Mouse (Mus musculus) heart, adult 11 months (tissue): ENCODE results near the gene Nol9.
A peak's percentile ranks its signal among the peaks of the same experiment; 100 is the strongest.

ENCODE experiments used
- DNase-seq: peaks from one replicate; pipeline ENCODE4 v3.0.0; 2022

Nol9 gene

GRCm38 (mm10) chr4:152067280-152067679, 28.2 kb downstream of the Nol9 start:
- no peak for DNase-seq

DNA sequence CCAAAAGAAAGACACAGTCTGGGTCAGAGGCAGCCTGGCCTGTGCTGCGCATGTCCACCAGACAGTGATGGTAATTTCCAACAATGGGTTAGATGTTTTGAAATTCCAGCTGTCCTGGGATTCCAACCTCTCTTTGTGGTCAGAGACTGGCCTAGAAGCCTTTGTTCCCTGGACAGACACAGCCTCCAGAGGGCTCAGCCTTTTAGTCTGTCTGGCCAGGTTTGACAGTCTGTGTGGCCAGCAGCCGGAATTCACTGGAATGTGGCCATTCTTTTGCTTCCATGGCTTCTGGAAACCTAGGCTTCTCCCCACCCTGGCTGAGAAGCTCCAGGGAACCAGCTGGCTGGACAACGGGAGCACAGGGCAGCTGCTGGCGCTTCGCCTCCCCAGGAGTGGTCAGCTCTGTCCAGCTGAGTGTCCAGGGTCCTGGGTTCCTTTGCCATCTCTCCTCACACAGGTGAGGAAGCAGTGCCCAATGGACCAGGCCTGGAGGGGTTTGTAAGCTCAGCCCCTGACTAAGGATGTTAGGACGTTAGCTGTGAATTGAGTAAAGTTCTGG, 29.1 kb downstream of the Nol9 start:
- DNase-seq: peak; percentile 95

GRCm38 (mm10) chr4:152069245-152069644, 30.1 kb downstream of the Nol9 start:
- no peak for DNase-seq

DNA sequence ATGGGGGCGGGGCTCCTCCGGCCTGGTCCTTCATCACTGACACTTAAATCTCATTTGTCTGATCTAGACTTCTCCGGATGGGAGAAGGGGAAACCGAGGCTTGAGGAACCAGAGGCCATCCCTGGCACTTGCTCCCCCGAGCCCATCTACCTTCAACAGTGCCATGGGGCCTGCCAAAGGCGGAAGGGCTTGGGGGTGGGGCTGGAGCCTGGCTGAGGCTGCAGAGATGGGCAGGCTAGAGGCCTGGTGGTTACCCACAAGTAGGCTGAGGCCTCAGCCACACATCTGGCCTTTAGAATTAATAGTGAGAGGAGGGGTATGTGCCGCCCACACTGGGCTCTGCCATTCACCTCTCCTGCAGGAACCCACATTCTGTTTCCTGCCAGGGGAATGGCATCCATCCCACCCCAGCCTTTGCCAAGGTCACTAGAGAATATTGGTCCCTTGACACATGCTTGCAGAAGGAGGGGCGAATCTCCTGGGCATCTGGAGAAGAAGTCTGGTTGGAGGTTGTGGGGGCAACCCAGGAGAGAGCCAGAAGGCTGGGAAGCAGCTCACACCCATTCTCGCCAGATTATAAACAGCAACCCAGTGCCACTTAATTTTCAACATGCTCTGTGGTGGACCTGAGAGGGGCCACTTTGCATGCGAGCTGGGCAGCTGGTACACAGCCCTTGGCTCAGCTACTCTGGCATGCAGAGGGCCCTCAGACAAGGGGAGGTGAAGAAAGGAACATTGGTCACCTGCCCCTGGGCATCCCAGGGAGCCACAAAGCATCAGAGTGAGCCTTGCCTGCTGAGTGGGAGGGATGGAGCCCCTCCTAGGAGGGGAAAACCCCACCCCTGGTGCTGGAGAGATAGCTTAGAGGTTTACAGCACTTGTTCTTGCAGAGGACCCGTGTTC, 31.6 kb downstream of the Nol9 start:
- peak; percentile 93 for DNase-seq

- peak; percentile 99 for DNase-seq
Observed at GRCm38 (mm10) chr4:152072121-152072601, 33.0 kb downstream of the Nol9 start, which contains the start of gene Plekhg5. Gene Plekhg5, plus strand, starts transcription at chr4:152072498.

DNA sequence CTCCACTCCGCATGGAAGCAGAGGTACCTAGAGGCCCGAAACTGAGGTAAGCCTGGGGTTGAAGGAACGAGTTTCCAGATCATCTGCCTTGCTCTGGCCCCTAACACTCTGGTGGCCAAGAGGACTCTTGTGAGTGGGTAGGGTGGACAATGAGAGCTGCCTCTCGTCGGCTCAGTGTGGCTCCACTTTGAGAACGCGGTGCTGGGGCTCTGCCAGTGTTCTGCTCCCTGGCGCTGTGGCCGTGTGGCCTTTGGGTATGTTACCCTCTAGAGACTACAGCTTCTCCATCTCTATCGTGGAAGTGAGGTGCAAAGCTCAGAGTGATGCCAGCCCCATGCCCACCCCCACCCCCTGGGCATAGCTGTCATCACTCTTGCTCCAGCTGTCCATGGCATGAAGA, 33.5 kb downstream of the Nol9 start:
- DNase-seq: no peak

DNA sequence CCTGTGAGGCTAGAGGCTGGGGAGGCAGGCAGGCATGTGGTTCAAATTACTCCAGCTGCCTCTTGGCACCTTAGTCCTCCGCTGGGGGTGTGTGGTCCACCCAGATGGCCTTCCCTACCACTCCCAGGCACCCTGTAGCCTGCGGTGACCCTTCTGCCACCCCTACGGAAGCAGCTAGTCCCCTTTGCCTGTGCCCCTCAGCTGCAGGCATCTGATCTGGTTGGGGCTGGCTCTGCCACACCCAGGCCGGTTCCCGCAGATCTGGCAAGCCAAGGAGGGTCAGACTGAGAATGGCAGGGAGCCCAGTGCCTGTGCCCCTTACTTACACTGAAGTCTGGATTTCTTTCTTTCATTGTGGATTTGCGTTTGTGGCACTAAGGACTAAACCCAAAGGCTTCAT, 34.6 kb downstream of the Nol9 start:
- peak; percentile 90 for DNase-seq

- peak; percentile 80 for DNase-seq
Observed at GRCm38 (mm10) chr4:152074548-152074947, 35.4 kb downstream of the Nol9 start.

GRCm38 (mm10) chr4:152077191-152077590, 38.1 kb downstream of the Nol9 start:
- DNase-seq: peak; percentile 92

- DNase-seq: peak; percentile 99
Observed at GRCm38 (mm10) chr4:152078105-152078530, 39.0 kb downstream of the Nol9 start.

DNA sequence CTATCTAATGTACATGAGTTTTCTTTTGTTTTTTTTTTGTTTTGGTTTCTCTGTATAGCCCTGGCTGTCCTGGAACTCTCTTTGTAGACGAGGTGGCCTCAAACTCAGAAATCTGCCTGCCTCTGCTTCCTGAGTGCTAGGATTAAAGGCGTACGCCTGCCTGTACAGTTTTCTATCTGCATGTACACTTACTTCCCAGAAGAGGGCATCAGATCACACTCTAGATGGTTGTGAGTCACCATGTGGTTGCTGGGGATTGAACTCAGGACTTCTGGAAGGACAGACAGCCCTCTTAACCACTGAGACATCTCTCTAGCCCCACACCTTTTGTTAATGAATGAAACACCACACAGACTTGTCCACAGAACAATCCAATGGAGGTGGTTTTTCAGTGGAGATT, 40.1 kb downstream of the Nol9 start:
- peak; percentile 44 for DNase-seq

DNA sequence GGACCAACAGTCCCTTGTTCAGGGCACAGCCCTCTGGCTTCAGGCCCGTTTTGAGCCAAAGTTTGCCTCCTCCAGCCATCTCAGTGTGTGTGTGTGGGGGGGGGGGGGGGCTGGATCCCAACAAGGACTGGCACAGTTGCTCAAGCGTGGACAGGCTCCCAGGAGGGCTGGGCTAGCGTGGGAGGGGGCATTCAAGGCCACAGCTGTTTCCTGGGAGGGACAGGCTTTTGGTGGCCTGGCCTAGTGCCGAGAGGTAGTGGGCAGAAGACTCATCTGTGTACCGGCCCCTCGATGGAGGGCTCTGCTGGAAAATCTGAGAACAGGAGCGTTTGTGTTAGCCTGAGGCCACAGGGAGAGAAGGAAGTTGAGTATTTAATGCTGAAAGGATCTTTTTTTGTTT, 40.8 kb downstream of the Nol9 start:
- DNase-seq: peak; percentile 97

DNA sequence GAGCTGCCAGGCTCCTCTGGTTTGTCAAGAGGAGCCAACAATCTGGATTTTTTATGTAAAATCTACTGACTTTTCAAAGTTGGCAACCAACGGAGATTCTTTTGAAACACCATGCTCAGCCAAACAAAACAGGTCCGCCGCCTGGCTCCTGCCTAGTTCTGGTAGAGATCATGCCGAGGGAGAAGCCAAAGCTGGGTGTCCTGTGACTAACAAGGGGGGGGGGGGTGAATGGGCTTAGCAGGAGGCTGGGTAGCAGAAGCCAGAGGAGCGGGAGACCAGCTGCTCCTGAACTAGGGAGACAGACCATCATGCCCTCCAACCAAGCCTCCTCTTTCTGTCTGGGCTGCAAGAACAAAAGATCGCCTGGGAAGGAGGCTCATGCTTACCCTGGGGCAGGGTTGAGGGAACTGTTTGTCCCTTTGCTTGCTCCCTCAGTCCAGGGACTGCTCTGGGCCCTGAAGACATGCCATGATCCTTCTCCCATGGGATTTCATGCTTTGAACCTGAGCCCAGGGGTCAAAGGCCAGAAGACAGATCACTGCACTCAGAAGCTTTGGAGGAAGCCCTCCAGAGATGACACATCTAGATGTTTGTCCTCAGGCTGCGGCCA, 44.6 kb downstream of the Nol9 start:
- DNase-seq: peak; percentile 95

DNA sequence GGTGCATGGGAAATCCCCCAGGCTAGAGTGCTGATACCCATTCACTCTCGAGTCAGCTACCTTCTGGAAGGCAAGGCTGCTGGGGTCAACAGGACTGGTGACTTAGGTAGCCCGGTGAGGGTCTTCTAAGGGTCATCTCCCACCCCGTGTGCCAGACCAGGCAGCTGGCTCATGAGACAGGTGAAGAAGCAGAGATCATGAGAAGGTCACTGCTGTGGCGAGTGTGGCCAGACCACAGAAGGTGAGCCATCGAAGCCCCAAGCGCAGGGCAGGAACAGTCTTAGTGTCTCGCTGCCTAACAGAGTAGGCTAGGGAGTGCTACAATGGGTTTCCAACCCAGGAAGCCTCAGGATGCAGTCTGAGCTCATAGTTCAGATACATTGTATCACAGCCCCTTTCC, 45.5 kb downstream of the Nol9 start:
- DNase-seq: no peak

GRCm38 (mm10) chr4:152086505-152087210, 47.5 kb downstream of the Nol9 start:
- DNase-seq: peak; percentile 97

DNA sequence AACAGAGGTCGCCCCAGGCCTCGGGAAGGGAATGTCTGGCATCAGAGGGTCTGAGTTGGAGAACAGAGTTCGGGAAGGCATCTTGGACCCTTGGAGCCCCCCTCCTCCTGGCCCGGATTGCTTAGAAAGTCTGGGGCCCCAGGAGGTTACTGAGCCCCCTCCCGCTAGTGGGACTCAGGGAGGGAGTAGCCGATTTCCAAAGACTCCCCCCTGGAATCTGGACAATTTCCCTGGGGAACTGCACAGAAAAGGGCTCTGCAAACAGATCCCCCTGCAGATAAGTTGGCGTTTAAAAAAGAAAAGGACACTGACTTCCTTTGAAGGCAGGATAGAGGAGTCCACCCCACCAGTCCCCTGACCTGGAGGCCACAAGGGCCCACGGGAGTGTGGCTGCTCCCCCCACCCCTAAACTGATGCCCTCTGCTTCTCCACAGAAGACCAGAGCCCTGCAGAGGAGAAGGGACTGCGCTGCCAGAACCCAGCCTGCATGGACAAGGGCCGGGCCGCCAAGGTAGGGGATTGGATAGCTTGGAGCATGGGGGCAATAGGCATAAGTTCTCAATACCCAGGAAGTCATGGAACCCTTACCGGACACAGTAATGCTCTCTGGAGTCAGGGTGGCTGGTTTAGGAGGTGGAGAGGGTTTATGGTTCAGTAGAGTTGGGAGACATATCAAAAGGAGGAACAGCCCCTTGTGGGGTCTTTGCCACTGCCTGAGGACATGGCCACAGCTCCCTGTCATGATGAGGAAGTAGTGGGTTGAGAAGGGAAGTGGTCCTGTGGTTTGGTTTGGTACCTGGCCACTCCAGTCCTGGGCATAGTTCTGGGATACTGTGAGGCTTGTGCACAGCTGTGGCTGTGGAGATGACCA, 48.3 kb downstream of the Nol9 start:
- peak; percentile 94 for DNase-seq

DNA sequence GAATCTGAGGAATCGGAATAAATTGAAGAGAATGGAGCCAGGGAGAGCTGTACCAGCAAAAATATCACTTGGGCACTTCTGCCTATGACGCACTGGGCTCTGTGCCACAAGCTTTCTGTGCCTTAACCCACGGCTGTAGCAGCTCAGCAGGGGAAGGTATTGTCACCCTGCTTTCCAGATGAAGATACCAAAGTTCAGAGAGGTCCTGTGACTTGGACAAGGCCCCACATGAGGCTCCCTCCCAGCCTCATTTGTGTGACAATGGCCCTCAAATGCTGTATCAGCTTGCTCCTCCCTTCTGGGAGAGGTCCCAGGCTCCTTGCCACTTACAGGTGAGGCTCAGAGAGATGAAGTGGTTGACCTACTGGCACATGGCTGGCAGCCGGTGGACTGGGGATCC, 49.0 kb downstream of the Nol9 start:
- DNase-seq: peak; percentile 89

GRCm38 (mm10) chr4:152088556-152089120, 49.5 kb downstream of the Nol9 start:
- DNase-seq: peak; percentile 91

- DNase-seq: peak; percentile 94
Observed at GRCm38 (mm10) chr4:152090191-152090590, 51.1 kb downstream of the Nol9 start.

DNA sequence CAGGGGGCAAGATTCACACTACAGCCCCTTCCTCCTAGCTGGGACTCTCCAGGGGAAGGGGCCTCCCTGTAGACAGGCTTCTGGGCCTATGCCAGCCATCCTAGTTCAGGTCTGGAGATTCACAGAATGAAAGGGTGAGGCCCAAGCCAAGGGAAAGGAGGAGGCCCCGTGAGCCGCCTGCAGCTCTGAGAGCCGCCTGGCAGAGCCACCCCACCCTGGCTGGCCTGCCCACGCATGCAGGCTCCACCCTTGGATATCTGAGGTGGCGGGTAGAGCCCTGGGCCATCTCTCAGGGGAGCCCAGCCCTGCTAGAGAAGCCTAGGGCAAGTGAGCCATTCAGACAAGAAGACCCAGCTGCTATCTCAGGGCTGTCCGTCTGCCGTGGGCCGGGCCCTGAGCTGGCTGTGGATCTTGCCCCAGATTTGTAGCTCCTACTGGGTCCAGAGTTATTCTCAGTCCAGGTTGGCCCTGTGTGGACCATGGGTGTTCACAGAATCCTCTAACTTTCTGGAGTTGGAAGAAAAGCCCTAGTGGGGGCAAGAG, 53.7 kb downstream of the Nol9 start:
- peak; percentile 93 for DNase-seq

DNA sequence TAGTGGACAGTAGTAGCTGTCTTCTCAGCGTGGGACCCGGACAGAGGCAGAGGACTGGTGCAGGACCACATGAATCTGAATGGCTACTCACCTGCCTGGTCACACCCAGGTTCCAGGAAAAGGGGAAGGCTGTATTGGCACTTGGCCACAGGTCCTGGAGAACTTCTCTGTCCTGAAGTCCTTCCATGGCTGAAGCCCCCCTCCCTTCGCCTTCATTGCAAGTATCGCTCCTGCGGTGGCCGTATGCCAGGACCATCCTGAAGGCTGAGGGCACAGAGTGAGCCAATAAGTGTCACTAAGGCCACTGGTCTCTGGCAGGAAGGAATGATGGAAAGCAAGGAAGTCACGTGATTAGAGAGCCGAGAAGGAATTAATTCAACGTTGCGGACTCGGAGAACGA, 55.1 kb downstream of the Nol9 start:
- peak; percentile 91 for DNase-seq
